Mouse (Mus musculus) midbrain, embryonic 14.5 days (tissue): Measurements from ENCODE around the gene Olfr847. TPM values are rescaled to one million over a fixed set of nuclear protein-coding genes. Genes with fewer than 3 reads are reported as not detected.

ENCODE experiments used
- ATAC-seq: fragments of 200-750 bp; cut with Nextera tagmentation; 2 replicates; pipeline ENCODE4 v1.8.0; 2017; ENCODE audit warnings: moderate number of reproducible peaks, moderate library complexity; ENCODE audit not compliant: low FRiP score, low TSS enrichment
- DNase-seq: peaks from one replicate; pipeline ENCODE4 v3.0.0-alpha.2; 2015
- H3K27ac ChIP-seq: fragments of 300-500 bp; sonication (generic); replicated peaks from 2 replicates; pipeline ENCODE4 v1.5.1; 2014; ENCODE audit warnings: mild to moderate bottlenecking, low read depth, low read length, moderate library complexity
- H3K27me3 ChIP-seq: fragments of 300-500 bp; sonication (generic); 2 replicates; pipeline ENCODE4 v1.6.1; 2014; ENCODE audit warnings: low read length, control low read depth, mixed read lengths; ENCODE audit not compliant: control insufficient read depth, insufficient read depth
- H3K36me3 ChIP-seq: fragments of 300-500 bp; sonication (generic); 2 replicates; pipeline ENCODE4 v1.6.1; 2014; ENCODE audit warnings: low read length, control low read depth; ENCODE audit not compliant: control insufficient read depth, insufficient read depth
- H3K4me1 ChIP-seq: fragments of 300-500 bp; sonication (generic); 2 replicates; pipeline ENCODE4 v1.6.1; 2014; ENCODE audit warnings: mild to moderate bottlenecking, antibody characterized with exemption, low read length, control low read depth; ENCODE audit not compliant: control insufficient read depth, insufficient read depth
- H3K4me2 ChIP-seq: fragments of 300-500 bp; sonication (generic); 2 replicates; pipeline ENCODE4 v1.6.1; 2014; ENCODE audit warnings: mild to moderate bottlenecking, low read length, moderate library complexity
- H3K4me3 ChIP-seq: fragments of 300-500 bp; sonication (generic); replicated peaks from 2 replicates; pipeline ENCODE4 v1.5.1; 2014; ENCODE audit warnings: low read depth, low read length
- H3K9ac ChIP-seq: fragments of 300-500 bp; sonication (generic); replicated peaks from 2 replicates; pipeline ENCODE4 v1.6.1; 2014; ENCODE audit warnings: mild to moderate bottlenecking, low read length, moderate library complexity
- H3K9me3 ChIP-seq: fragments of 300-500 bp; sonication (generic); 2 replicates; pipeline ENCODE4 v1.6.1; 2016; ENCODE audit warnings: low read length, control low read depth, mixed read lengths; ENCODE audit not compliant: control insufficient read depth
- WGBS: fragments of 180-500 bp; shearing (Covaris S2); extraction: QIAGEN DNeasy Blood & Tissue Kit; methylation state at CpG from one replicate; pipeline ENCODE4 v1.1.7; 2014; 5-methylcytosine and 5-hydroxymethylcytosine counted together
- polyA plus RNA-seq: library from polyadenylated mRNA; unstranded; fragments of >200 nt; fragmentation: Nextera tagmentation; extraction: Ambion mirVana; gene quantifications from 2 replicates; pipeline ENCODE4 v1.2.1, GENCODE M21; 2014

Gene Olfr847
- polyA plus RNA-seq: not detected in 2 replicates

DNA sequence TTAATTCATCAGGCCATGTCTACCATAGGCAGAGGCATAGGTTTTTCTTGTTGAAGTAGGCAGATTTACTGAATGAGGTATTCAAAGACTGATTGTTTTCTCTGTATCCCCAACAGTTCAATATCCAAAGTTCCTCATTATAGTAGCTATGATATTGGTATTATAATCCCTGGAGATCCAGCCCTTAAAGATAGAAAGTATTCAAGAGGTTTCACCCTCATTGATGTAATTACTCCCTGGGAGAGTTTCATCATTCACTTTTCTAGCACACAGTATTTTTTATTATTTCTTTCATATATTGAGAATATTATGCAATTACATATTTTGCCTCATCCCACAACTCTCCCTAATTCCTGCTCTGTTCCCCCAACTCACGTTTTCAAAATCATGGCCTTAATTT is at the start of gene Olfr847:
TSS of gene Olfr847 (minus strand) at position 101 of the 400 bp plus-strand sequence.
- ATAC-seq (no peak), DNase-seq (no peak)
- 57% methylated on average over 1 of the region's 1 CpGs for WGBS
- Histone ChIP-seq H3K36me3 (no peaks in the 10 kb centered on the region), H3K9ac (no peak within 1 kb of the TSS), H3K27ac (no peak within 1 kb of the TSS), H3K9me3 (no peaks in the 10 kb centered on the region), H3K27me3 (no peaks in the 10 kb centered on the region), H3K4me3 (no peak within 1 kb of the TSS), H3K4me2 (no peak within 1 kb of the TSS), H3K4me1 (no peaks in the 10 kb centered on the region)

GRCm38 (mm10) chr9:19363905-19364304 is 14.6 kb downstream of the Olfr847 start, which contains the start of gene Olfr846:
Gene Olfr846, minus strand, starts transcription at chr9:19364005.
- no peaks in the 10 kb centered on the region for H3K4me1 ChIP-seq
- H3K27me3 ChIP-seq: no peaks in the 10 kb centered on the region
- no peak within 1 kb of the TSS for H3K4me3 ChIP-seq
- DNase-seq: no peak
- H3K9me3 ChIP-seq: peaks cover 14% of the 10 kb centered on the region; the same call in 1 of the 2 replicates
- ATAC-seq: no peak
- H3K4me2 ChIP-seq: no peak within 1 kb of the TSS
- H3K36me3 ChIP-seq: no peaks in the 10 kb centered on the region
- H3K27ac ChIP-seq: no peak within 1 kb of the TSS
- WGBS: 53% methylated on average over 1 of the region's 1 CpGs
- no peak within 1 kb of the TSS for H3K9ac ChIP-seq

DNA sequence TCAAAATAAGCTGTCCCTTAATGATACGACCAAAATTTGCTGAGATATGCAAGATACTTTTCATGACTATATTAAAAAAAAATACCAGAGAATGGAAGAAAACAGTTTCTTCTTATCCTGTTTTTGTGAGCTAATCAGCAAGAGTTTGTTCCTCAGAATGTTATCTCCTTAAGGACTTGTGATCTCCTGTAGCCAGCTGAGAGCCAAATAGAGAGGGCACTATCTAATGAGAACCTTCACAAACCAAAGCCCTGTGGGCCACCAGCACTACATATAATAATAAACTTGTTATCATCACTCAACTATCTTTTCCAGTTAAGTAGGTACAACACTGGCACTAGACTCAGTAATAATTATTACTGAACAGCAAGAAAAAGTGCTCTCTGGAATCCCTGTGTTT is 42.3 kb downstream of the Olfr847 start, which contains the start of gene Olfr845:
TSS of gene Olfr845 (plus strand) at position 301 of the 400 bp plus-strand sequence.
- Histone ChIP-seq H3K4me1 (no peaks in the 10 kb centered on the region), H3K27me3 (no peaks in the 10 kb centered on the region), H3K27ac (no peak within 1 kb of the TSS), H3K9ac (no peak within 1 kb of the TSS), H3K9me3 (0 out of 2 replicates have a peak, but pooled peaks cover 3% of the 10 kb centered on the region), H3K4me3 (no peak within 1 kb of the TSS), H3K4me2 (no peak within 1 kb of the TSS), H3K36me3 (no peaks in the 10 kb centered on the region)
- DNase-seq (no peak), ATAC-seq (no peak)
- 71% methylated on average over 1 of the region's 1 CpGs for WGBS

Other genes starting within 250 kb of the Olfr847 start
- not detected in 2 replicates for gene Olfr837, start 242.4 kb downstream of the Olfr847 start, polyA plus RNA-seq
- gene Olfr839-ps1, start 201.4 kb downstream of the Olfr847 start, polyA plus RNA-seq: not detected in 2 replicates
- not detected in 2 replicates for gene Olfr843, start 126.7 kb downstream of the Olfr847 start, polyA plus RNA-seq
- gene Olfr844, start 62.3 kb downstream of the Olfr847 start, polyA plus RNA-seq: not detected in 2 replicates
- not detected in 2 replicates for gene Olfr845, start 42.2 kb downstream of the Olfr847 start, polyA plus RNA-seq
- not detected in 2 replicates for gene Olfr846, start 14.7 kb downstream of the Olfr847 start, polyA plus RNA-seq
- not detected in 2 replicates for gene Olfr849, start 61.6 kb upstream of the Olfr847 start, polyA plus RNA-seq
- not detected in 2 replicates for gene Olfr850, start 99.6 kb upstream of the Olfr847 start, polyA plus RNA-seq
- gene Olfr851, start 114.6 kb upstream of the Olfr847 start, polyA plus RNA-seq: not detected in 2 replicates
- not detected in 2 replicates for gene Olfr853, start 162.4 kb upstream of the Olfr847 start, polyA plus RNA-seq
- not detected in 2 replicates for gene Olfr854, start 188.7 kb upstream of the Olfr847 start, polyA plus RNA-seq
- gene Olfr855, start 203.9 kb upstream of the Olfr847 start, polyA plus RNA-seq: not detected in 2 replicates
- gene Zfp317, start 243.4 kb upstream of the Olfr847 start, polyA plus RNA-seq: 29.4 and 46.5 TPM in 2 replicates